Mouse (Mus musculus) megakaryocyte, embryonic 14.5 days (primary cell): ENCODE data around the gene Atp6v1e1. TPM values are rescaled to one million over a fixed set of nuclear protein-coding genes. Genes with fewer than 3 reads are reported as not detected.

Experiments used
- H3K27me3 ChIP-seq: replicated peaks from 2 replicates; pipeline ENCODE3; 2012; ENCODE audit warnings: inconsistent platforms
- H3K36me3 ChIP-seq: replicated peaks from 2 replicates; pipeline ENCODE3; 2012; ENCODE audit warnings: low read length, inconsistent platforms, mixed read lengths
- H3K4me1 ChIP-seq: 2 replicates; pipeline ENCODE4 v1.6.1; 2012; ENCODE audit warnings: inconsistent platforms
- H3K4me3 ChIP-seq: replicated peaks from 2 replicates; pipeline ENCODE3; 2012; ENCODE audit warnings: moderate library complexity, mild to moderate bottlenecking, inconsistent platforms
- H3K9me3 ChIP-seq: 2 replicates; pipeline ENCODE4 v1.6.1; 2012; ENCODE audit warnings: inconsistent platforms
- FLI1 ChIP-seq: IDR thresholded peaks from 2 replicates; pipeline ENCODE4 v1.6.1; 2012; ENCODE audit warnings: low read length, inconsistent platforms, mixed read lengths
- GATA1 ChIP-seq: IDR thresholded peaks from 3 replicates; pipeline ENCODE4 v1.6.1; 2012; ENCODE audit warnings: mixed read lengths, low read length, inconsistent platforms, borderline replicate concordance
- polyA plus RNA-seq: library from polyadenylated mRNA; stranded (reverse); fragments of >175 nt; gene quantifications from 2 replicates; pipeline ENCODE4 v1.2.3, GENCODE M21; 2012; ENCODE audit warnings: low replicate concordance; ENCODE audit not compliant: insufficient read depth

The Atp6v1e1 gene
- polyA plus RNA-seq, 1 experiment, result 97.6 TPM

DNA sequence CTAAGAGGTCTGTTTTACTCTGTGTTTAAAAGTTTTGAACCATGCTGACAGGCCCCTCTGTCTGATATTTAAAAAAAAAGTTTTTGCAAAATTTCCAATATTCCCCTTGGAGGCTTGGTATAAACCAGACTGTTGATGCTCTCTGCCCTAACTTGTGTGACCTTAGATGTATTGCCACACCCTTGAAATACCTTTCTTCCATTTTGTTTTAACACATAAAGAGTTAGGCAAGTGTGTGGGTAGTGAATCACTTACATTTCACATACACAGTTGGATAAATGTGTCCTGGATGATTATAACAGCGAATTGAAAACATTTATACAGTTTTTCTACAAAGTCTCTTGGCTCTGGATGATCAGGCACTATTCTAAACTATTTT is 14.5 kb upstream of the Atp6v1e1 start:
- Histone ChIP-seq H3K27me3 (no peaks in the 10 kb centered on the region), H3K4me3 (peak overlapping the region; percentile 98), H3K9me3 (no peaks in the 10 kb centered on the region), H3K36me3 (peaks cover 18% of the 10 kb centered on the region), H3K4me1 (peaks cover 54% of the 10 kb centered on the region)
- no peak for TF ChIP-seq FLI1
- TF ChIP-seq GATA1, result no peak

DNA sequence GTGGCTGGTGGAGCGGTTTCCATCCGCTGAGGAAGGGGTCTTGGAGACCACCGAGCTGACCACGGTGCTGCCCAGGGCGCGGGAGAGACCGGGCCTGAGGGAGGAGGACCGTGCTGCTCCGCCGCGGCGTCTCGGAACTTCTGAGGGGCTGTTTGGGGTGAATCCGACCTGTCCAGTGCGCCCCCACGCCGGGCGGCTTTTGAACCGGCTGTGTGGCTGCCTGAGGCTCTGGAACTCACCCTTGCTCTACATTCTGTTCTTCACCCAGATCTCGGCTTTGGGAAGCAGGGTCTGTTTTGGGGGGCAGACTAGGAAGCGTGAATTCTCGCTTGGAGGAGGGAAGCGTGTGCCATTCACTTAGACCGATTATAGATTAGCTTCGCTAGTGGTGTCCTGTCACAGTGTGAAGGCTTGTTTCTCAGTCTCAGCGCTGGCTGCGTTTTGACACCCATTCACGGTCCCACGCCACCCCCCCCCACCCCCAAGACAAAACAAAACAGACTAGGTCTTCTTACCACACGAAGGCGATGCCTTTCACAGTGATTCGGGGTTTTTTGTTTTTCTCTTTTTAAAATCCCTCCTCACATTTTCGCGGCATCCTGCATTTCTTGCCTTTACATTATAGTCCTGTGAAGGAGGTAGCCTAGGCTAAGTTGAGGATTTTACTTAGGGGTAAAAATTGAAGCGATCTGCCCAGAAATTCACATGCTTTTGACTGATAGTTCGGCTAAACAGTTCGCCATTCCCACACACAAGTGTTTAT is 14.0 kb upstream of the Atp6v1e1 start:
- Histone ChIP-seq H3K27me3 (no peaks in the 10 kb centered on the region), H3K9me3 (no peaks in the 10 kb centered on the region), H3K4me3 (peak overlapping the region; percentile 98), H3K4me1 (peaks cover 54% of the 10 kb centered on the region), H3K36me3 (peaks cover 18% of the 10 kb centered on the region)
- TF ChIP-seq GATA1, result no peak
- TF ChIP-seq FLI1, result no peak

DNA sequence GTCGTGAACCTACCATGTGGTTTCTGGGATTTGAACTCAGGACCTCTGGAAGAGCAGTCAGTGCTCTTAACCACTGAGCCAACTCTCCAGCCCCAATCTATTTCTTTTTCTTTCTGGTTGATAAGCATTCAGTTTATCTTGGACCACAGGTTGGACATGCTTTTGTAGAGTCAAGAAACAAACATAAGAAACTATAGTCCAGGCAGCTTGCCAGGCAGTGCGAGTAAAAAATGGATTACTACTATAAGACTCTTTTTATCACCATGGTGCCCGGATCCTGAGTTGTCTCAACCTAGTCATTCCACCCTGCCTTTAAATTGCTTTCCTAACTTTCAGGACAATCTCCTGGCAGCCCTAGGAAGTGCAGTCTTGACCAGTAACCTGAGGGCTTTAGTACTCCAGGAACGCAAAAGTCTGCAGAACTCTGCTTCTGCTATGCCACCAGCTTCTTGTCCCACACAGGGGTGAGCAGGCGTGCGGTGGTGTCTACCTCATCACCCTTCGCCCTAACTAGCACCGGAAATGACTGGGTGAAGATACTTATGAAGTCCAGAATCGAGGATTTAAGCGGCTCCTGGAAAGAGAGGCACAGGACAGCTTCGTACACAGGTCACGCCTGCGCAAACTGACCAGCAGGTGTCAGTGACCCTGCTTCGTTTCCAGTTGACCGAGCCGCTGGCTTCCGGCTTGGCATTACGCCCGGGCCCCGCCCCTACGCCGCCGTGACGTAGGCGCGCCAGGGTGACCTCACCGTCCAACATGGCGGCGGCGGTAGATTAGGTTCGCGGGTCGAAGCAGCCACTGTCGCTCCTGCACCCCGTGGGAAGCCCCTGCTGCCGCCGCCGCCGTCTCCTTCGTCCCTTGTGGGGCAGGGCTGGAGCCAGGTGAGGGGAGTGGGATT is 13.1 kb upstream of the Atp6v1e1 start, which contains the start of gene Bcl2l13:
Gene Bcl2l13 (plus strand): TSS at position 739 of the 901 bp plus-strand sequence.
- TF ChIP-seq GATA1 (0 out of 3 replicates have a peak, but pooled peaks have one; percentile 19), FLI1 (peak; percentile 48; the same call in 1 of the 2 replicates)
- Histone ChIP-seq H3K4me1 (peaks cover 56% of the 10 kb centered on the region), H3K27me3 (no peaks in the 10 kb centered on the region), H3K36me3 (peaks cover 18% of the 10 kb centered on the region), H3K9me3 (no peaks in the 10 kb centered on the region), H3K4me3 (peak within 1 kb of the TSS; percentile 98)

DNA sequence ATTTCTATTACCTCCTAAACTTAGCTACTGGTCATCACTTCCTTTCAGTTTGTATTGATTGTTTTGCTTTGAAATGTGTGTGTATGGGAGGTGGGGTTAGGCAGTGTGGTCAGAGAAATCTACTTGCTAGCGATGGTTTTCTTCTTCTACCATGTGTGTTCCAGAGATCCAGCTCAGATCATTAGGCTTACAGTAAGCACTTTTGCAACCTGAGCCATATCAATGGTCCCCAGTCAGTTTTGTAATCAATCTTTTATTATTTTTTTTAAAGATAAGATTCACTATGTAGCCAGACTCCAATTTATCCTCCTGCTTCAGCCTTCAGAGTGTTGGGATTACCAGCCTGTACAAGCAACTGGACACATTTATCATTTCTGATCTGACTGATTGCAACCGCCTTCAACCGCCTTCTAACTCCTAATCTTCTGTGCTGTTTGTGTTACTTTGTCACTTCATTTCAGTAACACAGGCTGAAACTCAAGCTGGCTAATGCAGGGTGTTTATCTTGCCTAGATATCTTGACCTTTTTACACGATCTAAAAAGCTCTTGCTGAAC is 12.3 kb upstream of the Atp6v1e1 start:
- Histone ChIP-seq H3K4me1 (peaks cover 50% of the 10 kb centered on the region), H3K36me3 (peaks cover 12% of the 10 kb centered on the region), H3K4me3 (no peak overlapping the region), H3K9me3 (no peaks in the 10 kb centered on the region), H3K27me3 (no peaks in the 10 kb centered on the region)
- TF ChIP-seq FLI1 (no peak), GATA1 (no peak)

DNA sequence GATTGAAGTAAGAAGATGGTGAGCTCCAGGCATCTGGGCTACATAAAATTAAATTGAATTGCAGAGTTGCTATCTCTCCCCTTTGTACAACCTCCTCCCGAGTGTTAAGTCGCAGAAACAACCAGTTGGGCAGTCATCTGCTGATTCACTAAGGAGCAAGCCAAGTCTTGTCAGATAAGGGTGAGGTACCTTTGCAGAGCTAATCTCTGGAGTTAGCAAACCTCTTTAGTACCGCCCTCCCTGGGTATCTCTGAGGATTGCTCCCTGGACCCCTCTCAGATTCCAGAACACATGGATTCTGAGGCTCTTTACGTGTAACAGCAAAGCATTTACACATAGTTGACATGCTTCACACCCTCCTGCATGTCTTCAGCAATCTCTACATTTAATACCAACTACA is 9.5 kb upstream of the Atp6v1e1 start:
- no peak for TF ChIP-seq GATA1
- no peak for TF ChIP-seq FLI1
- H3K27me3 ChIP-seq, result no peaks in the 10 kb centered on the region
- H3K4me3 ChIP-seq, result no peak overlapping the region
- no peaks in the 10 kb centered on the region for H3K36me3 ChIP-seq
- H3K9me3 ChIP-seq, result no peaks in the 10 kb centered on the region
- peaks cover 47% of the 10 kb centered on the region for H3K4me1 ChIP-seq

DNA sequence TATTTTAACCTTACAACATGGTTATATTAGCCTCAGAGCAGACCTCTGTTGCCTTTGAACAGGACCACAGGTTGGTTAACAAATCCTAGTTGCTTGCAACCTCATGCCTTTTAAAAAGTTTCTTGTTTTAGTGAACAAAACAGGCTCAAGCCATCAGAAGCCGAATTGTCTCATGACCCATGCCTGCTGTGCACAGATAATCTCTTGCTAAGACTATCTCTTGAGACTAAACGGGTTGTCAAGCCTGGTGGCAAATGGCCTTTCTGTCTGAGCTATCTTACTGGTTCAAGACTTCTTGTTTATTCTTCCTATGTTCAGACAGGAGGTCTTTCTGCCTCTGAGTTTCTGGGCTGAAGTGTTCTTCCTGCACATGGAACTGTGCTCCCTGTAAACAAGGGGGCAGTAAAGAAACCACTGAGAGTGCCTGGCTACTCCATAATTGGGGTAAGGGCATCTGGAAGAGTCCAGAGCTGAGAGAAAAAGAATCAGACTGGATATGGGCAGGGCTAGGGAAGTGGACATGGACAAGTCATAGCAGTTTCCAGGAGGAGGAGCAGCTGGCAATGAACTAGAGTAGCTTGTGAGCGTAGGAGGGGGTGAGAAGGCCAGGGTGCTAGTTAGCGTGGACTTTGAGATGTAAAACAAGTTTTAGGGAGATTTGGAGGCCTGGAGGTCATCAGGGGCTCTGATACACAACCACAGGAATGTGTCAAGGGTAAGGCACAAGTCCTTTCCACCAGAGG is 8.4 kb upstream of the Atp6v1e1 start:
- H3K36me3 ChIP-seq, result no peaks in the 10 kb centered on the region
- no peaks in the 10 kb centered on the region for H3K9me3 ChIP-seq
- TF ChIP-seq GATA1, result no peak
- TF ChIP-seq FLI1, result no peak
- no peaks in the 10 kb centered on the region for H3K27me3 ChIP-seq
- peaks cover 47% of the 10 kb centered on the region for H3K4me1 ChIP-seq
- H3K4me3 ChIP-seq, result peak overlapping the region; percentile 5

DNA sequence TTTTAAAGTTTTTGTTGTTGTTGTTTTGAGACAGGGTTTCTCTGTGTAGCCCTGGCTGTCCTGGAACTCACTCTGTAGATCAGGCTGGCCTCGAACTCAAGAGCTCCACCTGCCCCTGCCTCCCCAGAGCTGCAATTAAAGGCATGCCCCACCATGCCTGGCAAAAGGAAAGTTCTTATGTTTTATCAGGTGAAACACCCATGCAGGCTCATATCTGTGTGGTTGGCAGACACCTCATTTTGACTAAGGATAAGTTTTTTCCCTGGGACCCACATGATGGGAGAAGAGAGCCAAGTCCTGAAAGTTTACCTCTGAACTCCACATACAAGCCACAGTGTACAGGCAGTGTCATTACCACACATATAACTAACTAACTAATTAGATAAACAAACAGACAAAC is 7.5 kb upstream of the Atp6v1e1 start:
- H3K4me1 ChIP-seq, result peaks cover 40% of the 10 kb centered on the region
- TF ChIP-seq FLI1 (no peak), GATA1 (no peak)

DNA sequence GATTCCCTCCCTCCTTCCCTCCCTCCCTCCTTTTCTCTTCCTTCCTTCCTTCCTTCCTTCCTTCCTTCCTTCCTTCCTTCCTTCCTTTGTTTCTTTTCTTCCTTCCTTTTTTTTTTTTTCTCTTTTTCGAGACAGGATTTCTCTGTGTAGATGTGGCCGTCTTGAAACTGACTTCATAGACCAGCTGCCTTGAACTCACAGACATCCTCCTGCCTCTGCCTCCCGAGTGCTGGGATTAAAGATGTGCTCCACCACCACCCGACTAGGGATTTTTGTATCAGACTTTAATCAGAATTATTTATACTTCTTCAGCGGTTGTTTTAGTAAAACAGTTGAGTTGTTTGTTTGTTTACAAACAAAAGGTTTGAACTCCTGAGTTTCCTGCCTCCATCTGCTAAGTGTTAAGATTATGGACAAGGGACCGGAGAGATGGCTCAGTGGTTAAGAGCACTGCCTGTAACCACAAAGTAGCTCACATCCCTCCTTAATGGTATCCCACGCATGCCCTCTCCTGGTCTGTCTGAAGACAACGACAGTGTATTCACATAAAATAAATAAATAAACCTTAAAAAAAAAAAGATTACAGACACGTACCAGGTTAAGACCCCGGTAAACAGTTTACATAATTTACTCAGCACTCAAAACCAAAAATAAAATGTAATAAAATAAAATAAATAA is 483 bp upstream of the Atp6v1e1 start:
- H3K27me3 ChIP-seq, result no peaks in the 10 kb centered on the region
- no peak for TF ChIP-seq FLI1
- no peak for TF ChIP-seq GATA1
- peaks cover 17% of the 10 kb centered on the region for H3K36me3 ChIP-seq
- H3K9me3 ChIP-seq, result no peaks in the 10 kb centered on the region
- peak overlapping the region; percentile 97 for H3K4me3 ChIP-seq
- H3K4me1 ChIP-seq, result peaks cover 41% of the 10 kb centered on the region

More for the DNA sequence above, 7.5 kb upstream of the Atp6v1e1 start:
- Histone ChIP-seq H3K4me3 (no peak overlapping the region), H3K27me3 (no peaks in the 10 kb centered on the region), H3K36me3 (no peaks in the 10 kb centered on the region), H3K9me3 (no peaks in the 10 kb centered on the region)
